20 mouse cellular contexts compared by ENCODE assay signal in genomic region chr8:61241229-61241628, GRCm38 (mm10). TPM values are rescaled to one million over a fixed set of nuclear protein-coding genes. Genes with fewer than 3 reads are reported as not detected.
A peak's percentile ranks its signal among the peaks of the same experiment; 100 is the strongest.
DNase-seq lines count a peak whose midpoint lies in the region; ATAC-seq and TF ChIP-seq lines count a peak whose summit lies in the region.
"Had no signal": no experiment of that assay in that cellular context is flagged by ENCODE, and none has a peak within 500 bp of the region (broad histone marks: within the 10 kb centered on the region; RNA-seq: fewer than 3 reads in every experiment).

No protein-coding gene starts in this region.

- H3K4me1 ChIP-seq in hindbrain, embryonic 12.5 days: peaks cover 20% of the 10 kb centered on the region
- no peaks in the 10 kb centered on the region for H3K4me1 ChIP-seq in hindbrain, postnatal 0 days (ENCODE audit: insufficient read depth, low read length)
- H3K4me1 ChIP-seq in embryonic facial prominence, embryonic 12.5 days: 0 out of 2 replicates have a peak, but pooled peaks cover 8% of the 10 kb centered on the region
- no peaks in the 10 kb centered on the region for H3K4me1 ChIP-seq in neural tube, embryonic 14.5 days (ENCODE audit: control insufficient read depth, insufficient read depth, low read length)

- 45% methylated on average over 8 of the region's 8 CpGs for WGBS in hindbrain, embryonic 12.5 days
- 56% methylated on average over 8 of the region's 8 CpGs for WGBS in hindbrain, postnatal 0 days
- WGBS in embryonic facial prominence, embryonic 12.5 days: 29% methylated on average over 8 of the region's 8 CpGs
- WGBS in neural tube, embryonic 14.5 days: 75% methylated on average over 8 of the region's 8 CpGs

- H3K9me3 ChIP-seq in hindbrain, embryonic 12.5 days (replicated peaks): peaks cover 3% of the 10 kb centered on the region; the same call in 1 of the 2 replicates
- no peaks in the 10 kb centered on the region for H3K9me3 ChIP-seq in hindbrain, postnatal 0 days (ENCODE audit: low read length)
- peaks cover 11% of the 10 kb centered on the region; the same call in 1 of the 2 replicates for H3K9me3 ChIP-seq in embryonic facial prominence, embryonic 12.5 days
- no peaks in the 10 kb centered on the region for H3K9me3 ChIP-seq in neural tube, embryonic 14.5 days (ENCODE audit: control insufficient read depth, low read length)
- H3K9me3 ChIP-seq: forebrain, embryonic 15.5 days; heart, embryonic 15.5 days; limb, embryonic 10.5 days had no signal

- H3K4me2 ChIP-seq in hindbrain, embryonic 12.5 days (replicated peaks): no peak overlapping the region
- no peak overlapping the region for H3K4me2 ChIP-seq in hindbrain, postnatal 0 days (ENCODE audit: low read depth, low read length)
- no peak overlapping the region for H3K4me2 ChIP-seq in embryonic facial prominence, embryonic 12.5 days (replicated peaks)
- no peak overlapping the region for H3K4me2 ChIP-seq in neural tube, embryonic 14.5 days (ENCODE audit: low read depth, low read length)
- H3K4me2 ChIP-seq: forebrain, embryonic 15.5 days; heart, embryonic 15.5 days; neural tube, embryonic 13.5 days had no signal

- H3K36me3 ChIP-seq in hindbrain, embryonic 12.5 days: peaks cover 8% of the 10 kb centered on the region; the same call in 1 of the 2 replicates
- H3K36me3 ChIP-seq in hindbrain, postnatal 0 days (ENCODE audit: insufficient read depth, low read length): no peaks in the 10 kb centered on the region
- peaks cover 16% of the 10 kb centered on the region; the same call in 1 of the 2 replicates for H3K36me3 ChIP-seq in embryonic facial prominence, embryonic 12.5 days
- no peaks in the 10 kb centered on the region for H3K36me3 ChIP-seq in neural tube, embryonic 14.5 days (ENCODE audit: control insufficient read depth, insufficient read depth, low read length)
- H3K36me3 ChIP-seq: forebrain, embryonic 15.5 days; heart, embryonic 15.5 days had no signal

- no peak for DNase-seq in hindbrain, postnatal 0 days (ENCODE audit: low spot score)
- peak; percentile 33 for DNase-seq in embryo, embryonic 11 days
- no peak for DNase-seq in gastrocnemius, adult 18-20 months (ENCODE audit: low spot score)
- no peak for DNase-seq in left cerebral cortex, adult 18-20 months (ENCODE audit: low spot score in 2 of 2)
- DNase-seq: cerebellum, adult 2 months; cerebellum, postnatal 36 days; gastrocnemius, postnatal 36 days; kidney, postnatal 36 days; layer of hippocampus, adult 9-11 months; lung, adult 2 months; lung, postnatal 36 days; right cerebral cortex, postnatal 25 days had no signal

- H3K27me3 ChIP-seq in hindbrain, embryonic 12.5 days: no peaks in the 10 kb centered on the region
- H3K27me3 ChIP-seq in hindbrain, postnatal 0 days (ENCODE audit: insufficient read depth, low read length): no peaks in the 10 kb centered on the region
- H3K27me3 ChIP-seq in embryonic facial prominence, embryonic 12.5 days: no peaks in the 10 kb centered on the region
- H3K27me3 ChIP-seq in neural tube, embryonic 14.5 days (ENCODE audit: control insufficient read depth, insufficient read depth, low read length): no peaks in the 10 kb centered on the region
- H3K27me3 ChIP-seq: forebrain, embryonic 15.5 days; neural tube, embryonic 13.5 days had no signal

- no peak overlapping the region for H3K4me3 ChIP-seq in hindbrain, embryonic 12.5 days
- H3K4me3 ChIP-seq in hindbrain, postnatal 0 days (ENCODE audit: low read length): no peak overlapping the region
- no peak overlapping the region for H3K4me3 ChIP-seq in embryonic facial prominence, embryonic 12.5 days
- no peak overlapping the region for H3K4me3 ChIP-seq in neural tube, embryonic 14.5 days (ENCODE audit: low read depth, low read length)
- H3K4me3 ChIP-seq: forebrain, embryonic 15.5 days; heart, embryonic 15.5 days; limb, embryonic 10.5 days; neural tube, embryonic 13.5 days had no signal

- no peak overlapping the region for H3K27ac ChIP-seq in hindbrain, embryonic 12.5 days
- no peak overlapping the region for H3K27ac ChIP-seq in hindbrain, postnatal 0 days
- no peak overlapping the region for H3K27ac ChIP-seq in embryonic facial prominence, embryonic 12.5 days
- no peak overlapping the region for H3K27ac ChIP-seq in neural tube, embryonic 14.5 days (ENCODE audit: low read depth, low read length)
- H3K27ac ChIP-seq: forebrain, embryonic 15.5 days; heart, embryonic 15.5 days; limb, embryonic 10.5 days; neural tube, embryonic 13.5 days had no signal

- no peak overlapping the region for H3K9ac ChIP-seq in hindbrain, embryonic 12.5 days
- no peak overlapping the region for H3K9ac ChIP-seq in hindbrain, postnatal 0 days (replicated peaks; ENCODE audit: low read length)
- H3K9ac ChIP-seq in embryonic facial prominence, embryonic 12.5 days: no peak overlapping the region
- no peak overlapping the region for H3K9ac ChIP-seq in neural tube, embryonic 14.5 days (replicated peaks; ENCODE audit: low read depth, low read length)
- H3K9ac ChIP-seq: forebrain, embryonic 15.5 days; heart, embryonic 15.5 days; neural tube, embryonic 13.5 days had no signal

- no peak for TF ChIP-seq CTCF in hindbrain, postnatal 0 days (IDR thresholded peaks at IDR 0.05; ENCODE audit: low read depth)

- ATAC-seq in hindbrain, embryonic 12.5 days (ENCODE audit: low FRiP score): peak; percentile 19; the same call in 1 of the 2 replicates
- ATAC-seq in hindbrain, postnatal 0 days: no peak
- ATAC-seq in embryonic facial prominence, embryonic 12.5 days (ENCODE audit: insufficient number of reproducible peaks, insufficient read depth, low FRiP score, low TSS enrichment): peak; percentile 77; the same call in 1 of the 2 replicates
- peak; percentile 36; the same call in 1 of the 2 replicates for ATAC-seq in neural tube, embryonic 14.5 days (ENCODE audit: low read depth)
- ATAC-seq: forebrain, embryonic 15.5 days; intestine, embryonic 16.5 days had no signal

RNA-seq across cellular contexts. Expression of gene Sh3rf1, which starts 17.6 kb away (rescaled TPM):
- 28.1 and 29.7 TPM in 2 replicates for polyA plus RNA-seq in hindbrain, embryonic 12.5 days (2016; fragmentation: Nextera tagmentation; extraction: Ambion mirVana)
- 31.3 and 33.9 TPM in 2 replicates for total RNA-seq in hindbrain, postnatal 0 days (2014; rRNA removed)
- 17.8 and 17.9 TPM in 2 replicates for polyA plus RNA-seq in hindbrain, postnatal 0 days (2015; fragmentation: Nextera tagmentation; extraction: Ambion mirVana)
- polyA plus RNA-seq in embryonic facial prominence, embryonic 12.5 days (2016; fragmentation: Nextera tagmentation; extraction: Ambion mirVana): 15.5 and 16.0 TPM in 2 replicates
- 24.0 and 25.5 TPM in 2 replicates for polyA plus RNA-seq in neural tube, embryonic 14.5 days (2014; fragmentation: Nextera tagmentation; extraction: Ambion mirVana)
- 1 to 10 TPM; 1.0 to 2.8 TPM for total RNA-seq in gastrocnemius, adult 18-20 months (2021)
- 10 to 100 TPM; 38.7 to 39.5 TPM for total RNA-seq in left cerebral cortex, adult 18-20 months (2021)
